Mouse (Mus musculus): ENCODE data around the gene Plxnb2.

- TF ChIP-seq MAFK (IDR thresholded peaks at IDR 0.05; ENCODE audit: insufficient read depth, low read depth, low read length) = no peak
- TF ChIP-seq CHD2 (IDR thresholded peaks at IDR 0.05; ENCODE audit: low read depth, low read length) = no peak
Measured at GRCm38 (mm10) chr15:89195261-89195681, 14.7 kb upstream of the Plxnb2 start.

Measured in ES-E14 (cell line).